Mouse (Mus musculus): ENCODE measurements at regions not wholly inside any gene's neighbourhood (a gene's known extent, or its start where the extent isn't known, plus 50 kb on each side); places are given as distances from the start of the nearest gene placed in this dataset.

DNA sequence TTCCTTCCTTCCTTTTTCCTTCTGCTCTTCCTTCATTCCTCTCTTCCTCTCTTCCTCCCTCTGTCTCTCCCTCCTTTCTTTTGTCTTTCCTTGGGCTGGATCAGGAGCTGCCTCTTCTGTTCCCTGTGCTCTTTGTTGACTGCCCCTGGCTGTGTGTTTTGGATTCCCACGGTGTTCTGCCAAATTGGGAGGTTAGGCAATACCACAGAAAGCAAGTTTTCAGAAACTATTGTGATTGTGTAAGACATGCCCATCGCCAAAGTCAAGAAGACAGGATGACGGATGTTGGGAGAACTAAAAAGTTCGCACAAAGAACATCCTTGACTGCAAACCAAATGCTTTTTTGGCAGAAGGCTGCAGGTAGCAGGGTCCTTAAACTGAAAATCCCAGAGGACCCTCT, 165.6 kb upstream of the Atp5g3 start:
- no peak for TF ChIP-seq CTCF (IDR thresholded peaks at IDR 0.05; ENCODE audit: control insufficient read depth, insufficient read depth, low read length)
- TF ChIP-seq POLR2A (IDR thresholded peaks at IDR 0.05; ENCODE audit: borderline replicate concordance, control insufficient read depth, low read depth, low read length), result no peak

Data from bone marrow, adult 2 months (tissue).